Mouse (Mus musculus): ENCODE measurements around the gene Sycp1. TPM values are rescaled to one million over a fixed set of nuclear protein-coding genes. Genes with fewer than 3 reads are reported as not detected.

Gene Sycp1
- polyA plus RNA-seq, 1 experiment from 2014 or later = not detected

DNA sequence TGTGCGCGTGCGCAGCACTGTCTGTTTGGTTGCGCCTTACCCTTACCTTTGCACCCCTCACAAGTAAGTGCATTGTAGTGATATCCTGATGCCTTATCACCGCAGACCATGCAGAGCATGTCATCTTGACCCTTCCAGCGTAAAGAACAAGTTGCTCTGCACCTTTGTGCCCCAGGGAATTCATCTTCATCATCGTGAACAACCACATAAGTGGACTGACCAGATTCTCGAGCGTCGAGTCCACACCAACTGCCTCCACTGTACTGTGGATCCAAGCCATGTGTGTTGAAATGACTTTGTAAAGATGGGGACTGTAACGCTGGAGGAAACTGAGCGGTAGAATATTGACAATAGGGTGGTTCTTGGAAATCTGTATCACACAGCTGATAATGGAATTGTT, 18.6 kb upstream of the Sycp1 start:
- ATAC-seq = no peak
- Histone ChIP-seq H3K4me1 (ENCODE audit: control insufficient read depth, insufficient read depth, low read length) (no peaks in the 10 kb centered on the region), H3K9ac (ENCODE audit: low read depth, low read length) (no peak overlapping the region), H3K36me3 (ENCODE audit: control insufficient read depth, insufficient read depth, low read length) (no peaks in the 10 kb centered on the region), H3K4me2 (ENCODE audit: low read depth, low read length) (no peak overlapping the region), H3K4me3 (ENCODE audit: low read length) (no peak overlapping the region), H3K27ac (ENCODE audit: low read length) (no peak overlapping the region), H3K9me3 (ENCODE audit: control insufficient read depth, low read length) (no peaks in the 10 kb centered on the region), H3K27me3 (replicated peaks; ENCODE audit: control insufficient read depth, insufficient read depth, low read length) (no peaks in the 10 kb centered on the region)
- WGBS = 91% methylated on average over 12 of the region's 12 CpGs

- no peaks in the 10 kb centered on the region for H3K27me3 ChIP-seq (replicated peaks; ENCODE audit: control insufficient read depth, insufficient read depth, low read length)
- H3K9me3 ChIP-seq (ENCODE audit: control insufficient read depth, low read length) = no peaks in the 10 kb centered on the region
- ATAC-seq = 0 out of 2 replicates have a peak, but pooled peaks have one; percentile 53
- no peak overlapping the region for H3K4me3 ChIP-seq (ENCODE audit: low read length)
- H3K9ac ChIP-seq (ENCODE audit: low read depth, low read length) = no peak overlapping the region
- H3K4me2 ChIP-seq (ENCODE audit: low read depth, low read length) = no peak overlapping the region
- no peak overlapping the region for H3K27ac ChIP-seq (ENCODE audit: low read length)
- H3K36me3 ChIP-seq (ENCODE audit: control insufficient read depth, insufficient read depth, low read length) = no peaks in the 10 kb centered on the region
- 56% methylated on average over 5 of the region's 5 CpGs for WGBS
- H3K4me1 ChIP-seq (ENCODE audit: control insufficient read depth, insufficient read depth, low read length) = no peaks in the 10 kb centered on the region
Observed at GRCm38 (mm10) chr3:102946861-102947260, 11.0 kb upstream of the Sycp1 start.

DNA sequence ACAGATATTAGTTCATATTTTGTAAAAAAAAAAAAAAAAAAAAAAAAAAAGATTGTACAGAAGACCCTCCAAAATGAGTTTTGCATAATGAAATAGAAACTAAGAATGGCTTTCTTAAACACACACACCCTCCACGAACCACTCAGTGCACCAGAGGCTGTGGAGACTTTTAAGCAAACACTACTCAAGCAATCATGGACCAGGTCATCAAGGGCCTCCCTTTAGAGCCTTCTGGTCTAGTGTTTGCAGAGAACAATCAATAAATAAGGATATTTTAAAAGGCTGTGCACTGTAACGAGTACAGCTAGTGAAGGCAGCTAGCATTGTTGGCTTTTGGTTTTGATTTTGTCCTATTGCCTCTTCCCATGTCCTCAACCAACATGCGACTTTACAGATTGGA, 10.4 kb upstream of the Sycp1 start:
- no peaks in the 10 kb centered on the region for H3K27me3 ChIP-seq (replicated peaks; ENCODE audit: control insufficient read depth, insufficient read depth, low read length)
- WGBS = 69% methylated on average over 3 of the region's 3 CpGs
- no peak overlapping the region for H3K4me3 ChIP-seq (ENCODE audit: low read length)
- H3K36me3 ChIP-seq (ENCODE audit: control insufficient read depth, insufficient read depth, low read length) = no peaks in the 10 kb centered on the region
- no peaks in the 10 kb centered on the region for H3K9me3 ChIP-seq (ENCODE audit: control insufficient read depth, low read length)
- H3K4me1 ChIP-seq (ENCODE audit: control insufficient read depth, insufficient read depth, low read length) = no peaks in the 10 kb centered on the region
- no peak for ATAC-seq
- H3K27ac ChIP-seq (ENCODE audit: low read length) = no peak overlapping the region
- H3K4me2 ChIP-seq (ENCODE audit: low read depth, low read length) = no peak overlapping the region
- no peak overlapping the region for H3K9ac ChIP-seq (ENCODE audit: low read depth, low read length)

DNA sequence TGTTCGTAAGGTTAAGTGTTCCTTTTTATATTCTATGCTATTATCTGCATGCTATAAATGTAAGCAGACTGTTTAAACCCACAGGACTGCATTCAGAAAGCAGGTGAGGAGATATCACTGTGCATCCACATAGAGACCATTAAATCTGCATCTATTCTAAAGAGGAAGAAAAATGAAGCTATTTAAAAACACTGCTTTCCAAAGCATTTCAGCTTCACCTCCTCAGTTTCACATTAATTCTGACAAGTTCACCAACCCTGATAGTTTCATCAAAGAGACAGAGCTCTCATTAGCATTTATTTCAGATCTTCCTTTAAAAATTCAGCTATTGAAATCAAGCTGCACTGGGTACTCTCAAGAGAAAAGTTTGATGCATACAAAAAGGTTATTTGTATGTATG, 2.2 kb upstream of the Sycp1 start:
- ATAC-seq = no peak
- Histone ChIP-seq H3K36me3 (ENCODE audit: control insufficient read depth, insufficient read depth, low read length) (no peaks in the 10 kb centered on the region), H3K4me2 (ENCODE audit: low read depth, low read length) (no peak overlapping the region), H3K9me3 (ENCODE audit: control insufficient read depth, low read length) (peaks cover 5% of the 10 kb centered on the region; the same call in 1 of the 2 replicates), H3K4me1 (ENCODE audit: control insufficient read depth, insufficient read depth, low read length) (no peaks in the 10 kb centered on the region), H3K9ac (ENCODE audit: low read depth, low read length) (no peak overlapping the region), H3K4me3 (ENCODE audit: low read length) (no peak overlapping the region), H3K27ac (ENCODE audit: low read length) (no peak overlapping the region), H3K27me3 (replicated peaks; ENCODE audit: control insufficient read depth, insufficient read depth, low read length) (no peaks in the 10 kb centered on the region)
- WGBS = 96% methylated on average over 1 of the region's 1 CpGs

DNA sequence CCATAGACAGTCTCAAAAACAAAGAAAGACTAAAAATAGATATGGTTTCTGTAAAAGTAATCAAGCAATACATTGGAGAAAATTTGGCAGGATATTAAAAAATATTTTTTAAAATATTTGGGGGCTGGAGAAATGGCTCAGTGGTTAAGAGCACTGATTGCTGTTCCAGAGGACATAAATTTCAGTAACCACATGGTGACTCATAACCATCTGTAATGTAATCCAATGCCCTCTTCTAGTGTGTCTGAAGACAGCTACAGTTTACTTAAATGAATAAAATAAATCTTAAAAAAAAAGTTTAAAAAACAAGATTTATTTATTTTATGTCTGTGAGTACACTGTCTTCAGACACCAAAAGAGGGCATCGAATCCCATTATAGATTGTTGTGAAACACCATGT, 36.8 kb downstream of the Sycp1 start:
- no peak for ATAC-seq
- Histone ChIP-seq H3K4me1 (ENCODE audit: control insufficient read depth, insufficient read depth, low read length) (no peaks in the 10 kb centered on the region), H3K9me3 (ENCODE audit: control insufficient read depth, low read length) (no peaks in the 10 kb centered on the region), H3K9ac (ENCODE audit: low read depth, low read length) (no peak overlapping the region), H3K4me3 (ENCODE audit: low read length) (no peak overlapping the region), H3K36me3 (ENCODE audit: control insufficient read depth, insufficient read depth, low read length) (no peaks in the 10 kb centered on the region), H3K27me3 (replicated peaks; ENCODE audit: control insufficient read depth, insufficient read depth, low read length) (no peaks in the 10 kb centered on the region), H3K27ac (ENCODE audit: low read length) (no peak overlapping the region), H3K4me2 (ENCODE audit: low read depth, low read length) (no peak overlapping the region)
- 100% methylated on average over 1 of the region's 1 CpGs for WGBS

DNA sequence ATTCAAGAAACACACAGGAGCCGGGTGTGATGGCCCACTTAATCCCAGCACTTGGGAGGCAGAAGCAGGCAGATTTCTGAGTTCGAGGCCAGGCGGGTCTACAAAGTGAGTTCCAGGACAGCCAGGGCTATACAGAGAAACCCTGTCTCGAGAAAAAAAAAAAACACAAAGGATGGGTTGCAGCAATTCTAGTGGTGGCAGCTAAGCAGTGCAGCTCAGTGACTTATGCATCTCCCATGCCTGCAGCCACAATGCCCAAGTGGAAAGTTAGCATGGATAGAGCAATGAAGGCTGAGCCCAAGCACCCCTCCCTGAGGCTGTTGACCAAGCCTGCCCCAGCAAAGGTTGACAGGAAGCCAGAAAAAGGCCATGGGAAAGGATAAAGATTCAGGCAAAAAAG, 55.4 kb downstream of the Sycp1 start:
- ATAC-seq = no peak
- WGBS = 72% methylated on average over 4 of the region's 4 CpGs
- Histone ChIP-seq H3K27ac (ENCODE audit: low read length) (no peak overlapping the region), H3K27me3 (replicated peaks; ENCODE audit: control insufficient read depth, insufficient read depth, low read length) (no peaks in the 10 kb centered on the region), H3K36me3 (ENCODE audit: control insufficient read depth, insufficient read depth, low read length) (no peaks in the 10 kb centered on the region), H3K4me2 (ENCODE audit: low read depth, low read length) (no peak overlapping the region), H3K4me1 (ENCODE audit: control insufficient read depth, insufficient read depth, low read length) (no peaks in the 10 kb centered on the region), H3K9me3 (ENCODE audit: control insufficient read depth, low read length) (no peaks in the 10 kb centered on the region), H3K4me3 (ENCODE audit: low read length) (no peak overlapping the region), H3K9ac (ENCODE audit: low read depth, low read length) (no peak overlapping the region)

- no peak overlapping the region for H3K4me3 ChIP-seq (ENCODE audit: low read length)
- no peaks in the 10 kb centered on the region for H3K9me3 ChIP-seq (ENCODE audit: control insufficient read depth, low read length)
- H3K27ac ChIP-seq (ENCODE audit: low read length) = no peak overlapping the region
- H3K36me3 ChIP-seq (ENCODE audit: control insufficient read depth, insufficient read depth, low read length) = no peaks in the 10 kb centered on the region
- no peak overlapping the region for H3K9ac ChIP-seq (ENCODE audit: low read depth, low read length)
- H3K4me1 ChIP-seq (ENCODE audit: control insufficient read depth, insufficient read depth, low read length) = no peaks in the 10 kb centered on the region
- H3K4me2 ChIP-seq (ENCODE audit: low read depth, low read length) = no peak overlapping the region
- H3K27me3 ChIP-seq (replicated peaks; ENCODE audit: control insufficient read depth, insufficient read depth, low read length) = no peaks in the 10 kb centered on the region
- no peak for ATAC-seq
Observed at GRCm38 (mm10) chr3:102848661-102849060, 87.2 kb downstream of the Sycp1 start.

DNA sequence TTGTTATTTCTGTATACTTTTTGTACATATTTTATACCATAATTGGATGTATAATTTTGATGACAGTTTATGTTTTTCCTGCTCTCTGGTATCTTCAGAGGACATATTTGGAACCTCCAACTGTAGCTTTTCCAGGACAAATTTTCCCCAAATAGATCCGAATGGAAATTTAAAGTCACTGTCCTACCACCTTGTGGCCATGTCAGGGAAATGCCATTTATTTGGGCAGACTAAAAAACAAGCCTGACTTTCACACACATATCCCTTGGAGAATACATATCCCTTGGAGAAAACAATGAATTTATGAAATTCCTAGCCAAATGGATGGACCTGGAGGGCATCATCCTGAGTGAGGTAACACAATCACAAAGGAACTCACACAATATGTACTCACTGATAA, 93.5 kb downstream of the Sycp1 start:
- no peak overlapping the region for H3K4me2 ChIP-seq (ENCODE audit: low read depth, low read length)
- no peaks in the 10 kb centered on the region for H3K27me3 ChIP-seq (replicated peaks; ENCODE audit: control insufficient read depth, insufficient read depth, low read length)
- H3K9ac ChIP-seq (ENCODE audit: low read depth, low read length) = no peak overlapping the region
- no peaks in the 10 kb centered on the region for H3K4me1 ChIP-seq (ENCODE audit: control insufficient read depth, insufficient read depth, low read length)
- no peak for ATAC-seq
- H3K4me3 ChIP-seq (ENCODE audit: low read length) = no peak overlapping the region
- H3K27ac ChIP-seq (ENCODE audit: low read length) = no peak overlapping the region
- H3K36me3 ChIP-seq (ENCODE audit: control insufficient read depth, insufficient read depth, low read length) = no peaks in the 10 kb centered on the region
- no peaks in the 10 kb centered on the region for H3K9me3 ChIP-seq (ENCODE audit: control insufficient read depth, low read length)
- WGBS = 31% methylated on average over 1 of the region's 1 CpGs

GRCm38 (mm10) chr3:102803937-102804336, 132.0 kb downstream of the Sycp1 start:
- Histone ChIP-seq H3K36me3 (ENCODE audit: control insufficient read depth, insufficient read depth, low read length) (no peaks in the 10 kb centered on the region), H3K27me3 (replicated peaks; ENCODE audit: control insufficient read depth, insufficient read depth, low read length) (no peaks in the 10 kb centered on the region), H3K9ac (ENCODE audit: low read depth, low read length) (no peak overlapping the region), H3K4me1 (ENCODE audit: control insufficient read depth, insufficient read depth, low read length) (no peaks in the 10 kb centered on the region), H3K4me2 (ENCODE audit: low read depth, low read length) (no peak overlapping the region), H3K27ac (ENCODE audit: low read length) (no peak overlapping the region), H3K9me3 (ENCODE audit: control insufficient read depth, low read length) (no peaks in the 10 kb centered on the region), H3K4me3 (ENCODE audit: low read length) (no peak overlapping the region)
- WGBS = 4% methylated on average over 3 of the region's 3 CpGs
- ATAC-seq = no peak

GRCm38 (mm10) chr3:102787369-102787768, 148.5 kb downstream of the Sycp1 start:
- no peak for ATAC-seq
- WGBS = 35% methylated on average over 4 of the region's 4 CpGs
- Histone ChIP-seq H3K4me2 (ENCODE audit: low read depth, low read length) (no peak overlapping the region), H3K9ac (ENCODE audit: low read depth, low read length) (no peak overlapping the region), H3K4me3 (ENCODE audit: low read length) (no peak overlapping the region), H3K27me3 (replicated peaks; ENCODE audit: control insufficient read depth, insufficient read depth, low read length) (no peaks in the 10 kb centered on the region), H3K36me3 (ENCODE audit: control insufficient read depth, insufficient read depth, low read length) (no peaks in the 10 kb centered on the region), H3K4me1 (ENCODE audit: control insufficient read depth, insufficient read depth, low read length) (no peaks in the 10 kb centered on the region), H3K27ac (ENCODE audit: low read length) (no peak overlapping the region), H3K9me3 (ENCODE audit: control insufficient read depth, low read length) (no peaks in the 10 kb centered on the region)
